Mouse (Mus musculus) retina, postnatal 7 days (tissue): Measurements from ENCODE around the gene Osbpl6.

Source experiments
- DNase-seq: peaks from one replicate; pipeline ENCODE4 v3.0.0-alpha.2; 2012; ENCODE audit warnings: low read depth, low spot score

Osbpl6 gene

DNA sequence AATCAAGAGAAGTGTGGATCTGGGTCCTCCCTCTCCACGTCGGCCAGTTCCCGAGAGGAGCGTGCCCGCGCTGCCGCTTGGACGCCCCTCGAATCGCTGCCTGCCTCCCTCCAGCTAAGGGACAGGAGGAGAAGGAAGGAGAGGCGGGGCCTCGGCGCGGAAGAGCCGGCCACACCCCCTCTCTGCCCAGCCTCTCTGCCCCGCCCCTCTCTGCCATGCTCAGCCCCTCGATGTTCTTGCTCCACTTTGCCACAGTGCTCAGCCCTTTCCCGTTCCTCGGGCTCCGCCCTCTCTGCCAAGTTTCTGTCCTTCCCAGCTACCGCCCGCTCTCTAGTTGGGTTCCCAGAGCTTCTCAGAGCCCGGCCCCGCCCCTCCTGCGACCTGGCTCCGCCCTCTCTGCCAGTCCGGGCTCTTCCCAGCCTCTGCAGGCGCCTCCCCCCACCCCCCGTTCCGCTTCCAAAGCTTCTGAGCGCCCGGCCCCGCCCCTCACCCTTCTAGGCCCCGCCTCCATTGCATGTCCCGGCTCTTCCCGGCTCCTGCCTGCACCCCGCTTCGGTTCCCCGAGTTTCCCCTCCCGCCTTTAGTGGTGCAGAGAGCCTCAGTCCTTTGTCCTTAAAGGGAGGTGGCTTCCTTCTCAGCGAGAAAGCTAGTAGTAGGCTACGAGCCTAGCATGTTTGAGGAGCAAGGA lies 241.7 kb downstream of the Osbpl6 start, which contains the start of the genes Prkra and Pjvk:
Gene Prkra, minus strand, starts transcription at position 133 of the 688 bp plus-strand sequence.
Gene Pjvk, plus strand, starts transcription at position 594 of the 688 bp plus-strand sequence.
- peak; percentile 97 for DNase-seq

DNA sequence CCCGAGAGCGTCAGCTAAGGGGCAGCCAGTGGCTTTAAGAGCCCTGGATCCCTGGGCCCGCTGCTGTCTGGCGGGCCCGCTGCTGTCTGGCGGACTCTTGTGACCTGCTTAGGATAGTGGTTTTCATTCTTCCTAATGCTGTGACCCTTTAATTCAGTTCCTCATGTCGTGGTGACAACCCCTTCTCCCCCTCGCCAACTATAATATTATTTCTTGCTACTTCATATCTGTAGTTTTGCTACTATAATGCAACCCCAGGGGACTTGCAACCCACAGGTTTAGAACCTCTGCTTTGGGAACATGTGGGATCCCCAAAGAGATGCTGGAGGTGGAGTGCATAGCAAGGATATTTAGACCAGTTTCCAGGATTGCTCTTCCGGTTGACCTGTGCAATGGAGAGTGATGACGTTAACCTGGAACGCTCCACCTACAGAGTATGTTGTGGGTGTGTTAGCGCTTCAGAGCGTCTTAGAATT lies 242.4 kb downstream of the Osbpl6 start:
- DNase-seq, result no peak
